Mouse (Mus musculus) frontal cortex, postnatal 36 days (tissue): Measurements from ENCODE around the gene Olfr148.

Experiments used
- DNase-seq, 2 experiments: peaks; one replicate each; pipeline ENCODE4 v3.0.0; 2022; ENCODE audit warnings: low spot score in 2 of 2

Gene Olfr148

GRCm38 (mm10) chr9:39610355-39610754 lies at the start of gene Olfr148:
Olfr148 (plus strand) TSS chr9:39610655.
- DNase-seq = no peak

- DNase-seq = no peak
Measured at GRCm38 (mm10) chr9:39575469-39575868, 35.0 kb upstream of the Olfr148 start, which contains the start of gene Olfr959. Olfr959 (minus strand) TSS chr9:39575569.

GRCm38 (mm10) chr9:39577050-39577449 lies 33.4 kb upstream of the Olfr148 start:
- DNase-seq = no peak

- peak; percentile 25 to 27 for DNase-seq
Measured at GRCm38 (mm10) chr9:39602536-39603332, 7.7 kb upstream of the Olfr148 start.

- no peak for DNase-seq
Measured at GRCm38 (mm10) chr9:39603333-39603845, 7.1 kb upstream of the Olfr148 start.

- DNase-seq = peak; percentile 4 to 8
Measured at GRCm38 (mm10) chr9:39603999-39604453, 6.4 kb upstream of the Olfr148 start, which contains the start of gene AW551984. AW551984 (minus strand) TSS chr9:39604403.

- no peak for DNase-seq
Measured at GRCm38 (mm10) chr9:39608497-39608896, 2.0 kb upstream of the Olfr148 start.

GRCm38 (mm10) chr9:39611953-39612352 lies 1.5 kb downstream of the Olfr148 start:
- DNase-seq = peak; percentile 9 to 31

GRCm38 (mm10) chr9:39621073-39621472 lies 10.6 kb downstream of the Olfr148 start, which contains the start of gene Olfr960:
Olfr960 (plus strand) TSS chr9:39621373.
- DNase-seq = no peak

- no peak for DNase-seq
Measured at GRCm38 (mm10) chr9:39623783-39624182, 13.3 kb downstream of the Olfr148 start.

GRCm38 (mm10) chr9:39624711-39625110 lies 14.3 kb downstream of the Olfr148 start:
- no peak for DNase-seq

- DNase-seq = no peak
Measured at GRCm38 (mm10) chr9:39629069-39629468, 18.6 kb downstream of the Olfr148 start.

GRCm38 (mm10) chr9:39633913-39634594 lies 23.6 kb downstream of the Olfr148 start:
- peak in 1 of 2 experiments; percentile 12 for DNase-seq

- DNase-seq = no peak
Measured at GRCm38 (mm10) chr9:39644785-39645184, 34.3 kb downstream of the Olfr148 start, which contains the start of gene Olfr961. Olfr961 (plus strand) TSS chr9:39645085.

- DNase-seq = no peak
Measured at GRCm38 (mm10) chr9:39647382-39647781, 36.9 kb downstream of the Olfr148 start.

- DNase-seq = no peak
Measured at GRCm38 (mm10) chr9:39654756-39655396, 44.4 kb downstream of the Olfr148 start.
